In genomic region chr11:65287706-65288105, GRCm38 (mm10) we compare ENCODE assay signal across 23 mouse cellular contexts. TPM values are rescaled to one million over a fixed set of nuclear protein-coding genes. Genes with fewer than 3 reads are reported as not detected.
DNase-seq lines count a peak whose midpoint lies in the region; ATAC-seq and TF ChIP-seq lines count a peak whose summit lies in the region.
"Had no signal": no experiment of that assay in that cellular context is flagged by ENCODE, and none has a peak within 500 bp of the region (broad histone marks: within the 10 kb centered on the region; RNA-seq: fewer than 3 reads in every experiment).

No protein-coding gene starts in this region.

- H3K9me3 ChIP-seq in hindbrain, postnatal 0 days (ENCODE audit: low read length): no peaks in the 10 kb centered on the region
- H3K9me3 ChIP-seq in hindbrain, embryonic 14.5 days (ENCODE audit: control insufficient read depth, low read length): no peaks in the 10 kb centered on the region
- H3K9me3 ChIP-seq in midbrain, embryonic 11.5 days (ENCODE audit: control insufficient read depth, low read length): no peaks in the 10 kb centered on the region
- H3K9me3 ChIP-seq in midbrain, embryonic 13.5 days: no peaks in the 10 kb centered on the region
- H3K9me3 ChIP-seq: forebrain, embryonic 10.5 days; forebrain, embryonic 15.5 days; heart, embryonic 10.5 days; heart, embryonic 13.5 days; hindbrain, embryonic 15.5 days had no signal

- WGBS in hindbrain, postnatal 0 days: 55% methylated on average over 8 of the region's 8 CpGs
- WGBS in hindbrain, embryonic 14.5 days: 85% methylated on average over 8 of the region's 8 CpGs
- 96% methylated on average over 8 of the region's 8 CpGs for WGBS in midbrain, embryonic 11.5 days
- WGBS in midbrain, embryonic 13.5 days: 87% methylated on average over 8 of the region's 8 CpGs

- H3K4me2 ChIP-seq in hindbrain, postnatal 0 days (ENCODE audit: low read depth, low read length): no peak overlapping the region
- no peak overlapping the region for H3K4me2 ChIP-seq in hindbrain, embryonic 14.5 days (replicated peaks)
- H3K4me2 ChIP-seq in midbrain, embryonic 11.5 days: no peak overlapping the region
- no peak overlapping the region for H3K4me2 ChIP-seq in midbrain, embryonic 13.5 days (replicated peaks)
- H3K4me2 ChIP-seq: forebrain, embryonic 15.5 days; heart, embryonic 13.5 days; hindbrain, embryonic 15.5 days had no signal

- no peak for TF ChIP-seq CTCF in hindbrain, postnatal 0 days (IDR thresholded peaks at IDR 0.05; ENCODE audit: low read depth)

- no peaks in the 10 kb centered on the region for H3K36me3 ChIP-seq in hindbrain, postnatal 0 days (ENCODE audit: insufficient read depth, low read length)
- no peaks in the 10 kb centered on the region for H3K36me3 ChIP-seq in hindbrain, embryonic 14.5 days (replicated peaks; ENCODE audit: control insufficient read depth, insufficient read depth)
- H3K36me3 ChIP-seq in midbrain, embryonic 11.5 days (ENCODE audit: control insufficient read depth, insufficient read depth, low read length): no peaks in the 10 kb centered on the region
- H3K36me3 ChIP-seq in midbrain, embryonic 13.5 days: no peaks in the 10 kb centered on the region
- H3K36me3 ChIP-seq: forebrain, embryonic 10.5 days; forebrain, embryonic 15.5 days; heart, embryonic 10.5 days; hindbrain, embryonic 15.5 days had no signal

- DNase-seq in cerebellum, postnatal 10 days: peak; percentile 76 to 80
- DNase-seq in cerebellum, adult 18-20 months: no peak
- peak; percentile 53 for DNase-seq in hindbrain, postnatal 0 days (ENCODE audit: low spot score)
- DNase-seq in hindbrain, embryonic 14.5 days (ENCODE audit: low spot score): no peak
- DNase-seq in midbrain, embryonic 11.5 days (ENCODE audit: low spot score, missing footprints): peak; percentile 69
- DNase-seq in Muller cell, postnatal 12 days (ENCODE audit: inconsistent ontology term): peak; percentile 49
- DNase-seq in frontal cortex, adult 2 months (ENCODE audit: extremely low spot score in 1 of 2, low spot score in 1 of 2): no peak
- DNase-seq: adrenal gland, postnatal 10 days; cerebellum, adult 9-11 months; gastrocnemius, postnatal 10 days; gastrocnemius, postnatal 36 days; heart, adult 2 months; heart, postnatal 14 days; heart, postnatal 4 days had no signal

- H3K27ac ChIP-seq in hindbrain, postnatal 0 days: no peak overlapping the region
- no peak overlapping the region for H3K27ac ChIP-seq in hindbrain, embryonic 14.5 days
- no peak overlapping the region for H3K27ac ChIP-seq in midbrain, embryonic 11.5 days (ENCODE audit: low read depth, low read length)
- H3K27ac ChIP-seq in midbrain, embryonic 13.5 days: no peak overlapping the region
- H3K27ac ChIP-seq: forebrain, embryonic 10.5 days; forebrain, embryonic 15.5 days; heart, adult 2 months; heart, embryonic 10.5 days; heart, embryonic 13.5 days; hindbrain, embryonic 15.5 days had no signal

- H3K4me1 ChIP-seq in hindbrain, postnatal 0 days (ENCODE audit: insufficient read depth, low read length): no peaks in the 10 kb centered on the region
- no peaks in the 10 kb centered on the region for H3K4me1 ChIP-seq in hindbrain, embryonic 14.5 days (replicated peaks; ENCODE audit: control insufficient read depth, insufficient read depth, low read length)
- no peaks in the 10 kb centered on the region for H3K4me1 ChIP-seq in midbrain, embryonic 11.5 days (ENCODE audit: control insufficient read depth, insufficient read depth, low read length)
- no peaks in the 10 kb centered on the region for H3K4me1 ChIP-seq in midbrain, embryonic 13.5 days (replicated peaks)
- H3K4me1 ChIP-seq: forebrain, embryonic 10.5 days; forebrain, embryonic 15.5 days; heart, embryonic 10.5 days; hindbrain, embryonic 15.5 days had no signal

- no peak overlapping the region for H3K9ac ChIP-seq in hindbrain, postnatal 0 days (replicated peaks; ENCODE audit: low read length)
- no peak overlapping the region for H3K9ac ChIP-seq in hindbrain, embryonic 14.5 days
- no peak overlapping the region for H3K9ac ChIP-seq in midbrain, embryonic 11.5 days (ENCODE audit: low read length)
- no peak overlapping the region for H3K9ac ChIP-seq in midbrain, embryonic 13.5 days (replicated peaks)
- H3K9ac ChIP-seq: forebrain, embryonic 15.5 days; heart, embryonic 13.5 days; hindbrain, embryonic 15.5 days had no signal

- H3K27me3 ChIP-seq in hindbrain, postnatal 0 days (ENCODE audit: insufficient read depth, low read length): no peaks in the 10 kb centered on the region
- H3K27me3 ChIP-seq in hindbrain, embryonic 14.5 days (ENCODE audit: control insufficient read depth, insufficient read depth, low read length): no peaks in the 10 kb centered on the region
- H3K27me3 ChIP-seq in midbrain, embryonic 11.5 days (ENCODE audit: control insufficient read depth, insufficient read depth, low read length): no peaks in the 10 kb centered on the region
- H3K27me3 ChIP-seq in midbrain, embryonic 13.5 days: no peaks in the 10 kb centered on the region
- H3K27me3 ChIP-seq: forebrain, embryonic 15.5 days; heart, embryonic 13.5 days; hindbrain, embryonic 15.5 days; Patski had no signal

- ATAC-seq in hindbrain, postnatal 0 days: no peak
- no peak for ATAC-seq in hindbrain, embryonic 14.5 days (ENCODE audit: low FRiP score)
- no peak for ATAC-seq in midbrain, embryonic 11.5 days (ENCODE audit: low FRiP score)
- no peak for ATAC-seq in midbrain, embryonic 13.5 days
- ATAC-seq: forebrain, embryonic 15.5 days; intestine, postnatal 0 days; Patski had no signal

- no peak overlapping the region for H3K4me3 ChIP-seq in hindbrain, postnatal 0 days (ENCODE audit: low read length)
- H3K4me3 ChIP-seq in hindbrain, embryonic 14.5 days (replicated peaks; ENCODE audit: low read length): no peak overlapping the region
- H3K4me3 ChIP-seq in midbrain, embryonic 11.5 days (ENCODE audit: low read depth, low read length): no peak overlapping the region
- H3K4me3 ChIP-seq in midbrain, embryonic 13.5 days (replicated peaks): no peak overlapping the region
- H3K4me3 ChIP-seq: forebrain, embryonic 10.5 days; forebrain, embryonic 15.5 days; heart, adult 2 months; heart, embryonic 10.5 days; heart, embryonic 13.5 days; hindbrain, embryonic 15.5 days had no signal

RNA-seq across cellular contexts. Expression of gene Myocd, which starts 17.9 kb away (rescaled TPM):
- 0.94 and 1.3 TPM in 2 replicates for total RNA-seq in hindbrain, postnatal 0 days (2014; rRNA removed)
- polyA plus RNA-seq in hindbrain, postnatal 0 days (2015; fragmentation: Nextera tagmentation; extraction: Ambion mirVana): 0.53 and 1.3 TPM in 2 replicates
- polyA plus RNA-seq in hindbrain, embryonic 14.5 days (2014; fragmentation: Nextera tagmentation; extraction: Ambion mirVana): 0.34 and 0.44 TPM in 2 replicates
- 1.9 and 2.4 TPM in 2 replicates for polyA plus RNA-seq in midbrain, embryonic 11.5 days (2014; fragmentation: Nextera tagmentation; extraction: Ambion mirVana)
- 0.20 and 1.0 TPM in 2 replicates for polyA plus RNA-seq in midbrain, embryonic 13.5 days (2015; fragmentation: Nextera tagmentation; extraction: Ambion mirVana)
- polyA plus RNA-seq in frontal cortex, adult 2 months (2012; rRNA removed): 0.15 and 0.22 TPM in 2 replicates
- total RNA-seq: granulocyte monocyte progenitor cell, adult 5-6 weeks had no signal
- polyA plus RNA-seq: Patski had no signal

Comparison
In these comparisons a context has a peak if more than half of its experiments do, and no peak if none do; other contexts are left out.
1. DNase-seq: peak in cerebellum, postnatal 10 days (2 of 2), hindbrain, postnatal 0 days (single experiment), midbrain, embryonic 11.5 days (single experiment) and Muller cell, postnatal 12 days (single experiment); none in cerebellum, adult 18-20 months (0 of 2), hindbrain, embryonic 14.5 days (single experiment) and frontal cortex, adult 2 months (0 of 2).